Mouse (Mus musculus) CH12.LX (cell line): ENCODE measurements around the gene Nfx1. TPM values are rescaled to one million over a fixed set of nuclear protein-coding genes. Genes with fewer than 3 reads are reported as not detected.

Experiments
- DNase-seq: peaks from one replicate; pipeline ENCODE4 v3.0.0-alpha.2; 2013; ENCODE audit errors: extremely low read depth
- H3K27ac ChIP-seq: 2 replicates; pipeline ENCODE4 v1.5.1; 2012; ENCODE audit warnings: low read depth, mild to moderate bottlenecking, control low read depth, moderate library complexity; ENCODE audit not compliant: insufficient read depth
- H3K27me3 ChIP-seq: replicated peaks from 2 replicates; pipeline ENCODE3; 2012; ENCODE audit warnings: inconsistent platforms
- H3K36me3 ChIP-seq, 2 experiments: replicated peaks in 1 of 2; 2 replicates each; pipeline versions ENCODE3 to v1.6.1; 2012; ENCODE audit warnings: inconsistent platforms in 1 of 2, low read length in 1 of 2, mild to moderate bottlenecking in 1 of 2, mixed read lengths in 1 of 2, moderate library complexity in 1 of 2; ENCODE audit not compliant: control insufficient read depth in 1 of 2, insufficient read depth in 1 of 2
- H3K4me1 ChIP-seq, 2 experiments: 2 replicates each; pipeline ENCODE4 v1.6.1; 2012; ENCODE audit warnings: inconsistent platforms in 1 of 2, moderate library complexity in 1 of 2; ENCODE audit not compliant: insufficient read depth in 2 of 2, control insufficient read depth in 1 of 2
- H3K4me2 ChIP-seq: 2 replicates; pipeline ENCODE4 v1.6.1; 2012; ENCODE audit warnings: low read depth, mild to moderate bottlenecking, control low read depth; ENCODE audit not compliant: poor library complexity, insufficient read depth, severe bottlenecking
- H3K4me3 ChIP-seq, 3 experiments: fragments of 150-350 bp in 1 of 3; sonication (generic) in 1 of 3; replicated peaks in 1 of 3; 2 replicates each; pipeline versions ENCODE3 to v1.5.1; 2011 to 2012; ENCODE audit warnings: low read depth in 2 of 3, low read length in 2 of 3, mild to moderate bottlenecking in 2 of 3, moderate library complexity in 2 of 3, control low read depth in 1 of 3, improper control_type of control experiment in 1 of 3, inconsistent platforms in 1 of 3, mixed read lengths in 1 of 3; ENCODE audit not compliant: poor library complexity in 1 of 3
- H3K79me2 ChIP-seq: replicated peaks from 2 replicates; pipeline ENCODE4 v1.6.1; 2012; ENCODE audit warnings: mild to moderate bottlenecking, moderate library complexity; ENCODE audit not compliant: control insufficient read depth, poor library complexity, insufficient read depth, severe bottlenecking; ENCODE audit errors: extremely low read depth
- H3K9ac ChIP-seq: 2 replicates; pipeline ENCODE4 v1.6.1; 2012; ENCODE audit warnings: low read depth, mild to moderate bottlenecking, control low read depth, moderate library complexity; ENCODE audit not compliant: insufficient read depth
- H3K9me3 ChIP-seq: replicated peaks from 2 replicates; pipeline ENCODE3; 2012; ENCODE audit warnings: low read length, inconsistent platforms, mixed read lengths
- CHD1 ChIP-seq: IDR thresholded peaks from 2 replicates; pipeline ENCODE4 v1.6.1; 2012; ENCODE audit warnings: low read depth, low read length, improper control_type of control experiment, inconsistent platforms
- CHD2 ChIP-seq: IDR thresholded peaks from 2 replicates; pipeline ENCODE4 v1.6.1; 2011; ENCODE audit warnings: low read length, improper control_type of control experiment
- CTCF ChIP-seq, 2 experiments: IDR thresholded peaks in 1 of 2; conservative IDR thresholded peaks in 1 of 2; 2 replicates each; pipeline ENCODE4 v1.5.1; 2011 to 2012; ENCODE audit warnings: low read depth in 2 of 2, low read length in 2 of 2, improper control_type of control experiment in 1 of 2, inconsistent platforms in 1 of 2, mild to moderate bottlenecking in 1 of 2, moderate library complexity in 1 of 2
- E2F4 ChIP-seq: IDR thresholded peaks from 2 replicates; pipeline ENCODE4 v1.6.1; 2011; ENCODE audit warnings: low read depth, low read length, improper control_type of control experiment; ENCODE audit not compliant: insufficient replicate concordance
- EP300 ChIP-seq: IDR thresholded peaks from 2 replicates; pipeline ENCODE4 v1.6.1; 2011; ENCODE audit warnings: low read length, improper control_type of control experiment
- GABPA ChIP-seq: IDR thresholded peaks from 2 replicates; pipeline ENCODE4 v1.6.1; 2012; ENCODE audit warnings: low read depth, low read length, improper control_type of control experiment, inconsistent platforms; ENCODE audit not compliant: insufficient replicate concordance
- HCFC1 ChIP-seq: IDR thresholded peaks from 2 replicates; pipeline ENCODE4 v1.6.1; 2012; ENCODE audit warnings: low read depth, mild to moderate bottlenecking, inconsistent platforms, low read length, improper control_type of control experiment
- IRF4 ChIP-seq: IDR thresholded peaks from 2 replicates; pipeline ENCODE4 v1.6.1; 2014; ENCODE audit warnings: low read depth, mild to moderate bottlenecking, inconsistent platforms, low read length, improper control_type of control experiment
- JUND ChIP-seq: conservative IDR thresholded peaks from 2 replicates; pipeline ENCODE4 v1.6.1; 2011; ENCODE audit warnings: low read depth, low read length, improper control_type of control experiment
- KAT2A ChIP-seq: IDR thresholded peaks from 2 replicates; pipeline ENCODE4 v1.6.1; 2012; ENCODE audit warnings: low read length, improper control_type of control experiment, inconsistent platforms; ENCODE audit not compliant: insufficient replicate concordance
- MAX ChIP-seq: IDR thresholded peaks from 2 replicates; pipeline ENCODE4 v1.6.1; 2011; ENCODE audit warnings: low read length, improper control_type of control experiment
- MAZ ChIP-seq: IDR thresholded peaks from 2 replicates; pipeline ENCODE4 v1.6.1; 2012; ENCODE audit warnings: low read depth, mild to moderate bottlenecking, inconsistent platforms, low read length, improper control_type of control experiment, moderate library complexity
- MYC ChIP-seq: IDR thresholded peaks from 2 replicates; pipeline ENCODE4 v1.6.1; 2011; ENCODE audit warnings: low read depth, mild to moderate bottlenecking, improper control_type of control experiment, low read length
- NRF1 ChIP-seq: IDR thresholded peaks from 2 replicates; pipeline ENCODE4 v1.6.1; 2014; ENCODE audit warnings: low read depth, mild to moderate bottlenecking, inconsistent platforms, low read length, improper control_type of control experiment, moderate library complexity
- PAX5 ChIP-seq: IDR thresholded peaks from 2 replicates; pipeline ENCODE4 v1.6.1; 2012; ENCODE audit warnings: low read length, inconsistent platforms, mixed read lengths
- POLR2A ChIP-seq: IDR thresholded peaks from 2 replicates; pipeline ENCODE4 v1.6.1; 2011; ENCODE audit warnings: low read depth, mild to moderate bottlenecking, improper control_type of control experiment, low read length
- RCOR1 ChIP-seq: conservative IDR thresholded peaks from 2 replicates; pipeline ENCODE4 v1.6.1; 2012; ENCODE audit warnings: low read depth, mild to moderate bottlenecking, inconsistent platforms, low read length, improper control_type of control experiment
- SIN3A ChIP-seq: IDR thresholded peaks from 2 replicates; pipeline ENCODE4 v1.6.1; 2012; ENCODE audit warnings: low read length, improper control_type of control experiment, inconsistent platforms
- SMC3 ChIP-seq: IDR thresholded peaks from 2 replicates; pipeline ENCODE4 v1.6.1; 2011; ENCODE audit warnings: low read depth, low read length, improper control_type of control experiment
- TCF12 ChIP-seq: IDR thresholded peaks from 2 replicates; pipeline ENCODE4 v1.6.1; 2014; ENCODE audit warnings: low read depth, mild to moderate bottlenecking, inconsistent platforms, low read length, improper control_type of control experiment
- ZKSCAN1 ChIP-seq: IDR thresholded peaks from 2 replicates; pipeline ENCODE4 v1.6.1; 2012; ENCODE audit warnings: low read depth, inconsistent platforms, low read length, improper control_type of control experiment, borderline replicate concordance
- dilution Hi-C: fragments of 300-500 bp; cut with MboI; formaldehyde crosslinking; loops from 2 replicates; pipeline ENCODE4 v1.14.3; 2020; ENCODE audit warnings: low sequenced_read_pairs; ENCODE audit not compliant: extremely low pct_unique_long_range_greater_than_20kb, extremely low pct_ligation_motif_present
- in situ Hi-C: fragments of 300-500 bp; cut with MboI; formaldehyde crosslinking; loops from 3 replicates; pipeline ENCODE4 v1.14.3; 2019; ENCODE audit warnings: low sequenced_read_pairs, low pct_ligation_motif_present, low pct_unique_long_range_greater_than_20kb, mixed read lengths
- polyA plus RNA-seq: library from polyadenylated mRNA; unstranded; fragments of >175 nt; gene quantifications from 2 replicates; pipeline ENCODE4 v1.2.1, GENCODE M21; 2012; ENCODE audit warnings: low read depth; ENCODE audit not compliant: insufficient read length
- total RNA-seq, 2 experiments: library from RNA; depleted of rRNA; stranded (reverse); fragments of 300-350 nt in 1 of 2; fragments of >200 nt in 1 of 2; gene quantifications; 2 replicates each; pipeline ENCODE4 v1.2.3; 2012 to 2014

The Nfx1 gene
- total and polyA plus RNA-seq, 3 experiments, result 55.5 to 89.8 (median 70.5) TPM

DNA sequence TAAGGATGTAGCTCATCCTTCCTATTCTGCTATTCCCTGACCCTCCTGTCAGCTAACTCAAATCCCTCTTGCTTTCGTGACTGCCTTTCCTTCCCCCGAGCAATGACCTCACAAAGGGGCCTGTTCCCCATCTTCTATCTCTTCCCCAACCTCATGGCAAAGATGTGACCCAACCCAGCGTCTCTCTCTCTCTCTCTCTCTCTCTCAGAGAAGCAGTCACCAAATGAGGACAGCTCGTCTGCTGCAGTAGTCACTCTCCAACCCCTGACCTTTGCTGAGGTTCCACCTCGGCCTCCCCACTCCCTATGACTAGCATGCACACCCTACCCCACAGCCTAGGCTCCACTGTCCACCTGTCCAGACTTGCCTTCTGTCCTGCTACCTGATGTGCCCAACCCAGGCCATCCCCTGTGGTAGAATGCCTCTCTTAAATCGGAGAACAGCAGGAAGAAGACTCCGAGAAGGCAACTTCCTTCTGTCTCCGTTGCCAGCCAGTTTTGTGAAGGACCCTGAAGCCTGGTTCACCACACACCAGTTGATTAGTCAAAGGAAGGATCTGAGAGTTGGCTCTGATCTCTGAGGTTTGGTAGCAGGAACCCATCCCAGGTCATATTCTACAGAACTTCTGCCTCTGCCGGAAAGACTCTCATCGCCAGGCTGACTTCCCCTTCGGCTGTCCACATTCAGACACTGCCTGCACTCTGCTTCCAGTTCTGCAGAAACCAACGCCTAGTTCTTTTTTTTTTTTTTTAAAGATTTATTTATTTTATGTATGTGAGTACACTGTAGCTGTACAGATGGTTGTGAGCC lies 102.5 kb downstream of the Nfx1 start:
- Histone ChIP-seq H3K9ac (no peak overlapping the region), H3K36me3 (no peaks in the 10 kb centered on the region), H3K4me1 (no peaks in the 10 kb centered on the region), H3K27ac (no peak overlapping the region), H3K4me3 (no peak overlapping the region), H3K4me2 (no peak overlapping the region), H3K79me2 (no peaks in the 10 kb centered on the region), H3K27me3 (peaks cover 19% of the 10 kb centered on the region), H3K9me3 (no peaks in the 10 kb centered on the region)
- in situ Hi-C loops, result no loop called here
- dilution Hi-C loops, result no loop called here
- no peak for DNase-seq
- TF ChIP-seq SMC3, result no peak
- TF ChIP-seq TCF12, result no peak
- TF ChIP-seq NRF1, result no peak
- TF ChIP-seq POLR2A, result no peak
- TF ChIP-seq MYC, result no peak
- no peak for TF ChIP-seq HCFC1
- no peak for TF ChIP-seq ZKSCAN1
- no peak for TF ChIP-seq MAZ
- no peak for TF ChIP-seq PAX5

DNA sequence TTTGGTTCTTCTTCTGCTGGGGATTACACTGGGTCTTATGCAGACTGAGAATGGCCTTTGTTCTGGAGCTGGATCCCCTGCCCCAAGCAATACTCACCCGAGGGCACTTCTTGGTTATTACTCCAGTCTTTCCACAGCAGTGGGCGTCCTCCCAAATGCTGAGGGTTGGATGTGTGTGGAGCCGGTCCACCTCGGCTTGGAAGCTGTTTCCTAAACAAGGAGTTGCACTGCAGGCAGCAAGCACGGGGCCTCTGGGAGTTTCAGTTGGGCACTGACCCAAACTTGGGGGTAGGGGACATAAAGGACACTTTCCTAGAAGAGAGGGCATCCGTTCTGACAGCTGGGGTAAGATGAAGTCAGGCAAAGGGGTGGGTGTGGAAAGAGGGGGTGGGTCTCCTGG lies 103.8 kb downstream of the Nfx1 start:
- TF ChIP-seq SIN3A (no peak), KAT2A (no peak), MYC (no peak), MAX (no peak), RCOR1 (no peak), GABPA (no peak), ZKSCAN1 (no peak), HCFC1 (no peak), E2F4 (no peak), JUND (no peak), CHD1 (no peak), EP300 (no peak), CTCF (conservative IDR thresholded peaks at IDR 0.05 in 1 of 2, IDR thresholded peaks at IDR 0.05 in 1 of 2; ENCODE audit: low read depth in 2 of 2, low read length in 2 of 2) (no peak), IRF4 (no peak), CHD2 (no peak)
- TF ChIP-seq, all 38 proteins: peak for 0
- dilution Hi-C loops, result no loop called here

More for the DNA sequence above, 103.8 kb downstream of the Nfx1 start:
- Histone ChIP-seq H3K27me3 (peaks cover 28% of the 10 kb centered on the region), H3K4me1 (no peaks in the 10 kb centered on the region), H3K27ac (no peak overlapping the region), H3K4me2 (no peak overlapping the region), H3K9me3 (no peaks in the 10 kb centered on the region), H3K4me3 (no peak overlapping the region), H3K36me3 (no peaks in the 10 kb centered on the region), H3K9ac (no peak overlapping the region), H3K79me2 (no peaks in the 10 kb centered on the region)
- DNase-seq, result no peak
- in situ Hi-C loops, result no loop called here

Other genes starting within 250 kb of the Nfx1 start
- 67.9 and 127 TPM in 2 replicates for gene Dnaja1, start 248.8 kb upstream of the Nfx1 start, total RNA-seq (2012; rRNA removed)
- gene Dnaja1, start 248.8 kb upstream of the Nfx1 start, total RNA-seq (2014; rRNA removed), result 117 and 170 TPM in 2 replicates
- gene Dnaja1, start 248.8 kb upstream of the Nfx1 start, polyA plus RNA-seq, result 412 and 485 TPM in 2 replicates
- 93.4 and 108 TPM in 2 replicates for gene Smu1, start 213.0 kb upstream of the Nfx1 start, total RNA-seq (2012; rRNA removed)
- gene Smu1, start 213.0 kb upstream of the Nfx1 start, total RNA-seq (2014; rRNA removed), result 182 and 183 TPM in 2 replicates
- 111 and 118 TPM in 2 replicates for gene Smu1, start 213.0 kb upstream of the Nfx1 start, polyA plus RNA-seq
- 39.5 and 46.6 TPM in 2 replicates for gene B4galt1, start 116.9 kb upstream of the Nfx1 start, total RNA-seq (2012; rRNA removed)
- 59.6 and 66.6 TPM in 2 replicates for gene B4galt1, start 116.9 kb upstream of the Nfx1 start, total RNA-seq (2014; rRNA removed)
- 72.4 and 80.2 TPM in 2 replicates for gene B4galt1, start 116.9 kb upstream of the Nfx1 start, polyA plus RNA-seq
- gene Spink4, start 50.9 kb upstream of the Nfx1 start, total RNA-seq (2012; rRNA removed), result not detected in 2 replicates
- not detected in 2 replicates for gene Spink4, start 50.9 kb upstream of the Nfx1 start, total RNA-seq (2014; rRNA removed)
- gene Spink4, start 50.9 kb upstream of the Nfx1 start, polyA plus RNA-seq, result not detected in 2 replicates
- gene Bag1, start 22.6 kb upstream of the Nfx1 start, total RNA-seq (2012; rRNA removed), result 105 and 123 TPM in 2 replicates
- gene Bag1, start 22.6 kb upstream of the Nfx1 start, total RNA-seq (2014; rRNA removed), result 149 and 190 TPM in 2 replicates
- 161 and 193 TPM in 2 replicates for gene Bag1, start 22.6 kb upstream of the Nfx1 start, polyA plus RNA-seq
- 51.6 and 53.0 TPM in 2 replicates for gene Chmp5, start 22.5 kb upstream of the Nfx1 start, total RNA-seq (2012; rRNA removed)
- gene Chmp5, start 22.5 kb upstream of the Nfx1 start, total RNA-seq (2014; rRNA removed), result 86.7 and 88.1 TPM in 2 replicates
- 43.6 and 45.9 TPM in 2 replicates for gene Chmp5, start 22.5 kb upstream of the Nfx1 start, polyA plus RNA-seq
- not detected in 2 replicates for gene Aqp7, start 77.2 kb downstream of the Nfx1 start, total RNA-seq (2012; rRNA removed)
- not detected in 2 replicates for gene Aqp7, start 77.2 kb downstream of the Nfx1 start, total RNA-seq (2014; rRNA removed)
- 0.10 TPM in 1 of 2 replicates, not detected in the other for gene Aqp7, start 77.2 kb downstream of the Nfx1 start, polyA plus RNA-seq
- not detected in 2 replicates for gene Aqp3, start 127.3 kb downstream of the Nfx1 start, total RNA-seq (2012; rRNA removed)
- not detected in 2 replicates for gene Aqp3, start 127.3 kb downstream of the Nfx1 start, total RNA-seq (2014; rRNA removed)
- gene Aqp3, start 127.3 kb downstream of the Nfx1 start, polyA plus RNA-seq, result not detected in 2 replicates
- 30.0 and 38.1 TPM in 2 replicates for gene Nol6, start 153.5 kb downstream of the Nfx1 start, total RNA-seq (2012; rRNA removed)
- 22.0 and 24.7 TPM in 2 replicates for gene Nol6, start 153.5 kb downstream of the Nfx1 start, total RNA-seq (2014; rRNA removed)
- 79.3 and 81.5 TPM in 2 replicates for gene Nol6, start 153.5 kb downstream of the Nfx1 start, polyA plus RNA-seq
- gene Ube2r2, start 164.8 kb downstream of the Nfx1 start, total RNA-seq (2012; rRNA removed), result 30.4 and 31.7 TPM in 2 replicates
- gene Ube2r2, start 164.8 kb downstream of the Nfx1 start, total RNA-seq (2014; rRNA removed), result 38.9 and 53.7 TPM in 2 replicates
- 83.7 and 90.9 TPM in 2 replicates for gene Ube2r2, start 164.8 kb downstream of the Nfx1 start, polyA plus RNA-seq